Mouse (Mus musculus) liver, adult 2 months (tissue): ENCODE measurements at regions not wholly inside any gene's neighbourhood (a gene's known extent, or its start where the extent isn't known, plus 50 kb on each side); places are given as distances from the start of the nearest gene placed in this dataset.

Experiments used
- DNase-seq: peaks from one replicate; pipeline ENCODE4 v3.0.0-alpha.2; 2011; ENCODE audit warnings: low read depth, low spot score; ENCODE audit errors: extremely low read depth
- H3K27ac ChIP-seq: fragments of 200-500 bp; replicated peaks from 2 replicates; pipeline ENCODE4 v1.5.1; 2012; ENCODE audit warnings: low read depth, mild to moderate bottlenecking, control low read depth, inconsistent platforms, low read length; ENCODE audit not compliant: insufficient read depth
- H3K27me3 ChIP-seq: fragments of 200-500 bp; 2 replicates; pipeline ENCODE4 v1.6.1; 2012; ENCODE audit warnings: mild to moderate bottlenecking, moderate library complexity, low read length, inconsistent platforms; ENCODE audit not compliant: control insufficient read depth, insufficient read depth
- H3K36me3 ChIP-seq: fragments of 200-500 bp; 2 replicates; pipeline ENCODE4 v1.6.1; 2012; ENCODE audit warnings: low read length, inconsistent platforms; ENCODE audit not compliant: control insufficient read depth, insufficient read depth
- H3K4me1 ChIP-seq: fragments of 200-500 bp; 2 replicates; pipeline ENCODE4 v1.6.1; 2011; ENCODE audit warnings: low read length; ENCODE audit not compliant: control insufficient read depth, insufficient read depth
- H3K4me3 ChIP-seq: fragments of 200-500 bp; 2 replicates; pipeline ENCODE4 v1.5.1; 2011; ENCODE audit warnings: low read depth, mild to moderate bottlenecking, control low read depth, low read length, moderate library complexity; ENCODE audit not compliant: insufficient read depth
- H3K79me2 ChIP-seq: fragments of 200-500 bp; 2 replicates; pipeline ENCODE4 v1.6.1; 2012; ENCODE audit warnings: inconsistent platforms, mild to moderate bottlenecking, low read length, moderate library complexity; ENCODE audit not compliant: control insufficient read depth, insufficient read depth
- H3K9ac ChIP-seq: fragments of 200-500 bp; 2 replicates; pipeline ENCODE4 v1.6.1; 2012; ENCODE audit warnings: low read depth, mild to moderate bottlenecking, control low read depth, inconsistent platforms, low read length
- CTCF ChIP-seq: fragments of 200-500 bp; IDR thresholded peaks from 2 replicates; pipeline ENCODE4 v1.5.1; 2011; ENCODE audit warnings: low read depth, low read length, control low read depth
- POLR2A ChIP-seq: fragments of 200-500 bp; IDR thresholded peaks from 2 replicates; pipeline ENCODE4 v1.6.1; 2011; ENCODE audit warnings: low read length, control low read depth; ENCODE audit not compliant: insufficient read depth; ENCODE audit errors: extremely low read depth
- WGBS: fragments of 180-500 bp; shearing (Covaris S2); methylation state at CpG from one replicate; pipeline ENCODE4 v1.1.7; 2018; 5-methylcytosine and 5-hydroxymethylcytosine counted together

- Histone ChIP-seq H3K4me3 (no peak overlapping the region), H3K27ac (no peak overlapping the region), H3K4me1 (no peaks in the 10 kb centered on the region), H3K36me3 (no peaks in the 10 kb centered on the region), H3K27me3 (no peaks in the 10 kb centered on the region), H3K79me2 (no peaks in the 10 kb centered on the region), H3K9ac (no peak overlapping the region)
- DNase-seq: no peak
- TF ChIP-seq CTCF (no peak), POLR2A (no peak)
- WGBS: 86% methylated on average over 8 of the region's 8 CpGs
These were observed 127.1 kb upstream of the Gm4791 start for GRCm38 (mm10) chr9:46871211-46871994.

DNA sequence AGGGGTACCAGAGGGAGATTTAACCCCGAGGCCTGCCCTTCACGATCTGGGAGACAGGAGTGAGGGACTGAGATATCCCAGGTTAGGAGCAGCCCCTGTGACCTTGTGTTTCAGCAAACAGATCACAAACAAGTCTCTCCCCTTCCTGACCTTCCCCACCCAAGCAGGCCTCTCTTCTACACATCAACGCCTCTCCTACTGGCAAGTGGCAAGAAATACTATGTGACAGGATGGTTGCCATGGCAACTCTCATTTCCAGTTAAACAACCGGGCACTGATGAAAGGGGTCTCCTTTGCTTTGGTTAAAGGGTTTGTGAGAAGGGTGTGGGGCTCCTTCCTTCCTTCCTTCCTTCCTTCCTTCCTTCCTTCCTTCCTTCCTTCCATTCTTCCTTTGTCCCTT lies 134.6 kb upstream of the Gm4791 start:
- Histone ChIP-seq H3K9ac (no peak overlapping the region), H3K4me1 (no peaks in the 10 kb centered on the region), H3K27ac (no peak overlapping the region), H3K79me2 (no peaks in the 10 kb centered on the region), H3K4me3 (no peak overlapping the region), H3K27me3 (no peaks in the 10 kb centered on the region), H3K36me3 (no peaks in the 10 kb centered on the region)
- TF ChIP-seq CTCF: no peak
- no peak for TF ChIP-seq POLR2A
- WGBS: 50% methylated on average over 4 of the region's 4 CpGs
- DNase-seq: no peak

DNA sequence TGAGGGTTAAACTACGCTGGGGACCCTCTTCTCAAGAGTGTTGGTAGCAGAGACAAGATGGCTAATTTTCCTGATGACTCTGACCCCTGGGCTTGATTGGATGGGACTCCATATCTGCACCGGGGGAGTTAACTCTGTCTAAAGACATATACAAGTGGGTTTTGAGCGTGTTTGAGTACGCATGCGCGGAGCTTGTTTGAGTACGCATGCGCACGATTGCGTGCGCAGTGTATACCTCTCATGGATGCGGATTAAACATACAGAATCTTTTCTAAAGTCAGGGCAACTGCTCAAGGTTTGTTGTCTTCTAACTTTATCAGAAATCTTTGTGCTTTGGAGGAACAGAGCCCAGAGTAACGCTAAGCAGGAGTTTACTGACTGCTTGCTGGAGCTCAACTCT lies 146.8 kb upstream of the Gm4791 start:
- no peaks in the 10 kb centered on the region for H3K27me3 ChIP-seq
- H3K9ac ChIP-seq: no peak overlapping the region
- no peak overlapping the region for H3K27ac ChIP-seq
- no peaks in the 10 kb centered on the region for H3K79me2 ChIP-seq
- H3K36me3 ChIP-seq: no peaks in the 10 kb centered on the region
- DNase-seq: no peak
- no peaks in the 10 kb centered on the region for H3K4me1 ChIP-seq
- TF ChIP-seq POLR2A: no peak
- TF ChIP-seq CTCF: no peak
- WGBS: 92% methylated on average over 13 of the region's 13 CpGs
- no peak overlapping the region for H3K4me3 ChIP-seq

DNA sequence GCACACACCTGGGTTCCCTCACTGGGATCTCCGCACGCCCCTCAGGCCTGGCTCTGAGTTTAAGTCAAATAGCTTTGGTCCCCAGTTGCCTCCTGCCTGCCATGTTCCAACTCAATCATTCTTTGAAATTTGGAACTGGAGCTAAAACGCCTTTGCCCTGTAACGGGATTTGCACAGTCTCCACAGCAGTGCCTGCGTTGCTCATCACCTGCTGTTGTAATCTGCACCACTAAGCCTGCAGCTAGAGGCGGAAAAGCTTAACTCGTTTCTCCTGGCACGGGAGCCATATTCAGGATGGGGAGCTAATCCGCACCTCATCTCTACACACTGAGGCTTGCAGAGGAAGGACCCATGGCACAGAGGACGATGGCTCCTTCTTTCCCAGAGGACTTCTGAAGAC lies 147.2 kb upstream of the Gm4791 start:
- H3K36me3 ChIP-seq: no peaks in the 10 kb centered on the region
- TF ChIP-seq CTCF (no peak), POLR2A (no peak)
- no peak overlapping the region for H3K27ac ChIP-seq
- WGBS: 76% methylated on average over 10 of the region's 10 CpGs
- no peaks in the 10 kb centered on the region for H3K4me1 ChIP-seq
- H3K27me3 ChIP-seq: no peaks in the 10 kb centered on the region
- H3K9ac ChIP-seq: no peak overlapping the region
- no peak overlapping the region for H3K4me3 ChIP-seq
- no peak for DNase-seq
- no peaks in the 10 kb centered on the region for H3K79me2 ChIP-seq

DNA sequence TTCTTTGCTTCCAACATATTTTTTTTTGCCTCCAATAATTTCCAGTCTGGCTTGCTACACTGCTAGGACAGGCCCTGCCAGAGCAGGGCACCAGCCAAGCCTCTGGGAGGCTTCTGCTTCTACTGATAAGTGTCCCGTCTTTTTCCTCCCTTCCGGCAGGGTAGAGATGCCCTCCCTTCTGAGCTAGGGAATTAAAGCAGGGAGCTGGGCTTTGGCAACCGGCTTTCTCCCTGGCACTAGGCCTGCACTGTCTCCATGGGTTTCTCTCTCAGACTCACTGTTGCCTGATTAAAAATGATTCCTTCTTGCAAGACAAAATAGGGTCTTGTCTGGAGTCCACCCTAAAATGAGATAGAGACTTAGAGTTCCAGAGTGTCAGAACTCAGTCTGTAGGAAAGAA lies 153.3 kb upstream of the Gm4791 start:
- H3K4me1 ChIP-seq: no peaks in the 10 kb centered on the region
- no peaks in the 10 kb centered on the region for H3K27me3 ChIP-seq
- H3K27ac ChIP-seq: no peak overlapping the region
- no peak overlapping the region for H3K4me3 ChIP-seq
- TF ChIP-seq CTCF: no peak
- TF ChIP-seq POLR2A: no peak
- no peaks in the 10 kb centered on the region for H3K36me3 ChIP-seq
- H3K79me2 ChIP-seq: no peaks in the 10 kb centered on the region
- no peak for DNase-seq
- H3K9ac ChIP-seq: no peak overlapping the region
- WGBS: 64% methylated on average over 3 of the region's 3 CpGs

GRCm38 (mm10) chr9:46843781-46844180 lies 154.8 kb upstream of the Gm4791 start:
- Histone ChIP-seq H3K79me2 (no peaks in the 10 kb centered on the region), H3K36me3 (no peaks in the 10 kb centered on the region), H3K4me1 (no peaks in the 10 kb centered on the region), H3K9ac (no peak overlapping the region), H3K4me3 (no peak overlapping the region), H3K27me3 (no peaks in the 10 kb centered on the region), H3K27ac (no peak overlapping the region)
- 87% methylated on average over 7 of the region's 7 CpGs for WGBS
- TF ChIP-seq CTCF (no peak), POLR2A (no peak)
- no peak for DNase-seq
